Mouse (Mus musculus) erythroblast, embryonic 14.5 days (primary cell): ENCODE measurements around the gene Car11.

Experiments used
- GATA1 ChIP-seq: IDR thresholded peaks from 2 replicates; pipeline ENCODE4 v1.6.1; 2012; ENCODE audit warnings: low read length, inconsistent platforms, mixed read lengths
- TAL1 ChIP-seq: IDR thresholded peaks from 3 replicates; pipeline ENCODE4 v1.6.1; 2012; ENCODE audit warnings: low read length, inconsistent platforms, mixed read lengths

DNA sequence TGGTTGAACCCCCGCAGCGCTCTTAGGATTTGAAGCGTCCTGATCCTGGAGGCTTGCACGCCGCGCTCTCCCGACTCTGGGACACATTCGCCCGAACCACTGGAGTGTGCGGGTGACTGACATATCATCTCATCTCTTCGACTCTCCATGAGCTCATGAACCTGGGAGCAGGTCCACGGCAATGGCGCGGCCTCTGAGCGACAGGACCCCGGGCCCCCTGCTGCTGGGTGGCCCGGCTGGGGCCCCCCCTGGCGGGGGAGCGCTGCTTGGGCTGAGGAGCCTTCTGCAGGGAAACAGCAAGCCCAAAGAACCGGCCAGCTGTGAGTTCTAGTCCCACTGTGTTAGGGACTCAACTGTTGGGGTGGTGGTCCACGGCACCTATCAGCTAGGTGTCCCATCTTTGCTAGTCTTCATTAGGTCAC lies 5.8 kb downstream of the Car11 start:
- TF ChIP-seq GATA1 (no peak), TAL1 (no peak)
